Mouse (Mus musculus): ENCODE results near the gene Dpm2.

The Dpm2 gene

DNA sequence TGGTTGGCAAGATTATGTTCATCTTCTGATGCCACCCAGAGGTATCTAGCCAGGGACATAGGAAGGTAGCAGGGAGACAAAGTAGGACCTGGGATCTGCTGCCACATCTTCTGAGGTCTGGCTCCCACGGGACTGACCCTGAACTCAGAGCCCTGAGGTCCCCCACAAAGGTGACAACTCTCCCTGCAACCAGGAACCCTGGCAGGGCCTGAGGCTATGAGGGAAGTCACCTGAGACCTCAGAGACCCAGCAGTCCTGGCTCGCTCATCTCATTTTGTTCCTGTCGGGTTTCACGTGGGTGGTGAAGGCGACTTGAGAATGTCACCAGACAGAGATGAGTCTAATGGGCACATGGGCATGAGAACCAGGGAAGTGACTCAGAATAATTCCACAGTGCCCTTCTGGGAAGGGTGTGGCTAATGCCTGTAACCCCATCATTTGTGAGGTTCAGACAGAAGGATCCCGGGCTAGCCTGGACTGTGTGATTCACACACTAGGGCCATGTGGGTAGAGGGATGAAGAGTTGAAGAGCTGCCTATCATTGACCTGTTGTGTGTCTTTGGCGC is 14.6 kb downstream of the Dpm2 start:
- no peak for DNase-seq (ENCODE audit: low spot score)

DNA sequence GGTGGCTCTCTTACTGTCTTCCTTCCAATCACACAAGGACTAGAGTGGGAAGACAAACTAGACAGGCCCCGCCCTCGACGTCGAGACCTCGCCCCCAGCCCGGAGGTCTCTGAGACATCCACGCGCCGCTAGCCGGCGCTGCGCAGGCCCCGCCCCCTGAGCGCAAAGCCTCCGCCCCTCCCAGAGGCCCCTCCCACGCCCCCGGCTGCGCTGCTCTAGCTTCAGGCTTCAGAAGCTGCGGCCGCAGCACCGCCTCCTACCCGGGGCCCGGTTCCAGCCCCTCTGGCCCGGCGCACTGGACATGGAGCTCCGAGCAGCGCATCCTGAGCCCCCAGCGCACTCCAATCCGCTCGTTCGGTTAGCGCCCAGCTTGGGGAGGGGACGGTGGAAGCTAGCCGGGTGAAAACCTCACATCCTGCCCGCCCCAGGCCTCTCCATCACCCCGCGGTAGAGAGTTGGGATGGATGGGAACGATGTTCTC is 16.3 kb downstream of the Dpm2 start, which contains the start of gene St6galnac4:
St6galnac4 (plus strand) TSS at position 225 of the 481 bp plus-strand sequence.
- peak; percentile 80 for DNase-seq (ENCODE audit: low spot score)

DNA sequence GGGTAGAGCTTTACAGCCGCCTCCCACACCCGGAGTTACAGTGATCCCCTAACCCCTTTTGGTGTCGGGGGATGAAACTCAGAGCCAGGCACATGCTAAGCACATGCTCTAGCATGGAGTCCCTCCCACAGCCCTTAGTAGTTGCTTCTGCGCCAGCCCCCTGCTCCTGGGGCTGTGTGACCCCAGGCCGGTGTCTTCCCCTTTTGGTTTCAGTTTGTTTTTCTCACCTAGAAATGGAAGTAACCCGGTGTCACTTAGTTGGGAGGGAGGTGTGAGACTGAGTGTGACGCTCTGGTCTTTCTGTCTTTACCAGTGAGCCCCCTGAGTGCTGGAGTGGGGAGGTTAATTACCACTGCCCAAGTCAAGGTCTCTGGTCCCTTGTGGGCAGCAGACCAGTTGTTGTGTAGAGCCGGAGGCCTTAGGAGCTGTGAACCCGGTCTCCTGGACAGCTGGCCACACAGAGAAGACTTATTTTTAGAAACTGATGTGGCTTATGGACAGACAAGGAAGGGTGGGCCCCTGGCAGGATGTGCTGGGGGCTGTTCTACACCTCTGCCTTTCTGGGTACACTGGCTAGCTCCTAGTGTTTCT is 17.2 kb downstream of the Dpm2 start:
- no peak for DNase-seq (ENCODE audit: low spot score)

GRCm38 (mm10) chr2:32589213-32589795 is 18.6 kb downstream of the Dpm2 start:
- DNase-seq (ENCODE audit: low spot score): no peak

DNA sequence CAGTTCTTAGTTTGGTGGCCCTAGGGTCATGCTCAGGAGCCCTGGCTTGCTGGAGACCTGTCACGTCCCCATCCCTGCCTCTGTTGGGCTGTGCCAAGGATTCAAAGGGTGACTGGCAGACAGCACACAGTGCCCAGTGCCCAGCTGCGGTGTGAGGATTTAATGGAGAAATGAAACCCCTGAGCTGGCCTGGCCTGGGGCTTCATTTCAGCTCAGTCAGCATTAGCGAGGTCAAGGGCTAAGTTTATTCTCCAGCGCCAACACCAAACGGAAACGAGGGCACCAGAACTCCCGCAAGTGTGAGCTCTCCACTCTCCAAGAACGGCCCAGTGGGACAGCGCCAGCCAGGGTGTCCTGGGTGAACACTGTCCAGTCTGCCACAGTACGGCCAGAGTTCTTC is 19.6 kb downstream of the Dpm2 start:
- no peak for DNase-seq (ENCODE audit: low spot score)

DNA sequence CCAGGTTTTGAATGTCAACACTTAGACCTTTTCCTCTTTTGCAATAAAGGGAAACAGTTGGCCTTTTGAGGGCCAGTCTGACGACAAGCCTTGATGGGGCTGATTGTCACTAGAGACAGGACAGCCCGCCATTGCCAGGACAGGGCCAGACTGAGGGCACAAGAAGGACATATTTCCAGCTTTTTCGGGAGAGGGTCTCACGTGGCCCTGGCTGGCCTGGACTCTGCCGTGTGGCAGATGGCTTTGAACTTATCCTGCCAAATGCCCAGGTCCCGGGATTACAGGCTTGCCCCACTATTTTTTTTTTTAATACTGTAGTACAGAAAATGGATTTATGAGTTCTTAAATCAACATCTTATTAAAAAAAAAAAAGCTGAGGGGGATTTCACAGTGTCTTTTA is 20.6 kb downstream of the Dpm2 start:
- no peak for DNase-seq (ENCODE audit: low spot score)

GRCm38 (mm10) chr2:32596725-32597124 is 26.1 kb downstream of the Dpm2 start:
- DNase-seq (ENCODE audit: low spot score): no peak

DNA sequence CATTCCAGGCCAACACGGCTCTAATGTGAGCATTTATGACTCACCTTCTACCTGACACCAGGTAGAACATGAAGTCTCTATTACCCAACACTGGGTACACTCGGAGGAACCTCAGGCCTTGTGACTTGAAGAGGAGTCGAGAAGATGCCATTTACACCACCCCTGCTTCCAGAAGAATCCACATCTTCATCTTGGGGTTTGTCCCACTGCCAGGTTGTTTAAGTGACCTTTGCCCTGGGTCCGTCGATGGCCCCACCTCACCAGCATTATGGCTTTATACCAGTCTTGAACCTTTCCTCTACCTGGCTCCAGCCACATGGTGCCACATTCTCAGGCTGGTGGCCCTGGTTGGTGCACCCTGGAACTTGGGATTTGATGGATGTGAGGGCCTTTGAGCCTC is 26.6 kb downstream of the Dpm2 start:
- no peak for DNase-seq (ENCODE audit: low spot score)

- DNase-seq (ENCODE audit: low spot score): no peak
Measured at GRCm38 (mm10) chr2:32597699-32598098, 27.0 kb downstream of the Dpm2 start.

GRCm38 (mm10) chr2:32598506-32598905 is 27.8 kb downstream of the Dpm2 start:
- no peak for DNase-seq (ENCODE audit: low spot score)

DNA sequence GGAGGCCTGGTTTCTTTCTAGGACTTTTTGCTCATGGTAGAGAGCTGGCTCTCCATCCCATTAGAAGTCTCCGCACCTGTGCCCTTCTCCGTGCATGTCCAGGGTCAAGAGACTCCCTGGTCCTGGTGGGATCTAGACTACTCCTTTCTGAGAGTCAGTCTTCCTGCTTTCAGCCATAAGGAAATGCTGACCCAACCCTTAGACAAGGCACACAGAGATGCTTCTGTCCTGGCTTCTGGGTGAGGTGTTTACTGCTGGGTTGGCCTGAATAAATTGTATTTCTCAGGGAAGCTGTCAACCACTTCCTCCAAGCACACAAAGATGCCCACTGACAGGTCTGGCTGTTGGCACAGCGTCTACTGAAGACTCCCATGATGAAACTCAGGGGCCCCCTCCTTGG is 28.8 kb downstream of the Dpm2 start, which contains the start of gene St6galnac6:
St6galnac6 (plus strand) TSS at position 301 of the 400 bp plus-strand sequence.
- DNase-seq (ENCODE audit: low spot score): no peak

DNA sequence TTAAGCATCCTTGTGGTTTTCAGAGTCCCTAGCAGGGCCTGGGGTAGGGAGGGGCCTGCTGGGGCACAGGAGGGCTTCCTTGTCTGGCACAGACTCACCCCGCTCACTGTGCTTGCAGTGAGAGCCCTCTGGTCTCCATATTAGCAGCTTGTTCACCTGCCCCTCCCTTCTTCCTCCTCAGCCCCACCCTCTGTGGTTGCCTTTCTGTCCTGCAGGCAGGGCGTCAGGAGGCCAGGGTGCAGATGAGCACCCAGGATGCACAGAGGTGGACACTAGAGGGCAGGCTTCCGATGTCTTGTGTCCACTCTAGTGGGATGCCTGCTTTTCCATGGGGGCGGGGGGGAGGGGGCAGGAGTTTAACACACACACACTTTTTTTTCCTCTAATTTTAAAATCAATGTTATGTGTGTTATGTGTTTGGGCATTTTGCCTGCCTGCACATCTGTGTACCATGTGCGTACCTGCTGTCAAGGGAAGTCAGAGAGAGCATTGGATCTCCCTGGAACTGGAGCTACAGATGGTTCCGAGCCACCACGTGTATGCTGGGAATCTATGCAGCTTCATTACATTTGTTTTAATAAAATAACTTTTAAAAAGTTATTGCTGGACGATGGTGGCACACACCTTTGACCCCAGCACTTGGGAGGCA is 30.9 kb downstream of the Dpm2 start:
- no peak for DNase-seq (ENCODE audit: low spot score)

DNA sequence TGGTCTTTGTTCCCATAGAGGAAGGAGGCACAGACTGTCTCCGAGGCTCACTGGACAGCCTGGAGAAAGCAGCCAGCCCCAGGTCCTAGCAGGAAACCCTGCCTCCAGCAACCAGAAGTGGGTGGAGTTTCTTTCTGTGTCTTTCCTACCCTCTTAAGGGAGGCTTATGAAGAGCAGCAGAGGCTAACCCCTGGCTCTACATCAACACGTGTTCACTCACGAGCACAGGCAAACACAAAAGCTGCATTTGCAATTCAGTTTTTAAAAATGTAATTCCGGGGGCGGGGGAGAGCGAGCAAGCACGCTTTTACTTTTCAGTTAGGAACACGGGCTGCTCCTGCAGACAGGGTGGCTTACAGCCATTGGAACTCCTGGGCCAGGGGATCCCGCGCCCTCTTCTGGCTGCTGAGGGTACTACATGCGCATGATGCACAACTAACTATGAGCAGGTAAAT is 32.0 kb downstream of the Dpm2 start:
- peak; percentile 75 for DNase-seq (ENCODE audit: low spot score)

DNA sequence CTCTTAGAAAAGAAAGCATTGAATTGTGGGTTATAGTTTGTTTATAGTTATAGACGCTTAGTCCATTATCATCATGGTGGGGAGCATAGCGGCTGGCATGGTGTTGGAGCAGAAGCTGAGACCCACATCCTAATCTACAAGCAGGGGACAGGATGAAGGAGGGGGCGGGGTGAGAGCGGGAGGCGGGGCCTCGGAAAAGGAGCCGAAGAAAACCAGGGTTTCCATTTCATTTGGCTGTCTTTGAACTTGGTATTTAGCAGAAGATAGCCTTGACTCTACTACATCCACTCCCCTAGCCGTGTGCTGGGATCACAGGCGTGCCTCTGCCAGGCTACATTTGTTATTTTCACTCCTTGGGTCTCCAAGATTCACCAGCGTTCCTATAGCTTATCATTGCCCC is 34.0 kb downstream of the Dpm2 start:
- DNase-seq (ENCODE audit: low spot score): no peak

DNA sequence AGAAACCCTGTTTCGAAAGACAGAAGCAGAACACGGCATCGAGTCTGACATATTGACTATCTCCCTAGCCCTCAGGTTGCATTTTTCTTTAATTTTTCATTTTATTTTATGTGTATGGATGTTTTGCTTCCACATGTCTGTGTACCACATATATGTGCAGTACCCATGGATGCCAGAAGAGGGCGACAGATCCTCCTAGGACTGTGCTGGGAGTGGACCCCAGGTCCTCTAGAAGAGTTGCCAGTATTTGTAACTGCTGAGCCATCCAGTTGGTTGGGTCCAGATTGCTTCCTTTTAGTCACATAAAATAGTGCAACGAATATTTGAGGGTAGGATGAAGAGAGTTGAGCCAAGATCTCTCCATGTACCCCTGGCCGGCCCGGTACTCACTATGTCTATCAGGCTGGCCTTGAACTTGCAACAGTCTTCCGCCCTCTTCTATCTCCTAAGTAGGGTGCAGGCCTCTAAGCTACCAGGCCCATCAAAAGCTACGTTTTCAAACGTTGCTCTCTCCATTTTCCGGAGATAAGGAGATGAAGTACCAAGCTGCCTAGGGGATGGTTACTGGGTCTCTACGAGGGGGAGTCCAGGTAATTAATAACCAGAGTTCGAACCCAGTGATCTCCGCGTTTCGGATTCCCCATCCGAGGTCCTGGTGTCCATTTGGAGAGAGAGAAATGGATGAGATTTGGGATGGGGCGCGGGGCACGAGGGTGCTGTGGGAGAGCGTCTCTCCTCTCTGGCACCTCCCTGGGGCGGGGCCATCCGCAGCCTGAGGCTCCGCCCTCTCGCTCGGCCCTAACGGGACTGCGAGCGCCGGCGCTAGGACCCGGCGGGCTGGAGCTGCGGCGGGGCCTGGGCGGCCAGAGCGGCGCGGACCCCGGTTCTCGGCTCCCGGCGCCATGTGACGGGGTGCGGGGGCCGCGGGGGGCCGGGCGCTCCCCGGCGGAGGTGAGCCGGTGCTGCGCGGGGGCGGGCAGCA is 35.8 kb downstream of the Dpm2 start:
- no peak for DNase-seq (ENCODE audit: low spot score)

GRCm38 (mm10) chr2:32607262-32607947 is 36.7 kb downstream of the Dpm2 start:
- DNase-seq (ENCODE audit: low spot score): no peak

DNA sequence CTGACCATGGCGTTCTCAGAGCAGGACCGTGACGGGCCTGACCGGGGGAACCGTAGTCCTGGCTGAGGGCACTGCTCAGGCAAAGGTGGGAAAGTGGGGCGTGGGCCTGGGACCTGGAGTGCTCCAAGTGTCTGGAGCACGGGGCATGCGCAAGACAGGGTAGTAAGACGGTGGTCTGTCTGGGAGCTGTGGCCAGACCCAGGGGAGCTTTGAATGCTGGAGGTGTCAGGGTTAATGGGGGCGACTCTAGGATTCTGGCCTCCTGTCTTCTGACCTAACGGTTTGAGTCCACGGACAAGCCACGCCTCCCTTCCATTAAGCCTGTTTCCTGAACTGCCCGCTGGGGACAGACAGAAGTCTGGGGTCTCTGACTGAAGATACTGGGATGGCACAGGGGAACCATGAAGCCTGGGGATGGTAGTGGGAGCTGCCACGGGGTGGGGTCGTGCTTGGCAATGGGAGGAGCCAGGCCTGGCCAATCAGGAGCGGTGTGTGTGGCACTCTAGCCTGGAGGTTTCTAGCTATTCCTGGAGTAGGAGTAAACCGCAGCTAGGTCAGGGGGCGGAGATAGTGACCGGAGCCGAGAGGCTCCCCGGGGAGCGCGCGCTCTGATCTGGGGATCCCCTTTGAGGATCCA is 37.6 kb downstream of the Dpm2 start:
- DNase-seq (ENCODE audit: low spot score): no peak

DNA sequence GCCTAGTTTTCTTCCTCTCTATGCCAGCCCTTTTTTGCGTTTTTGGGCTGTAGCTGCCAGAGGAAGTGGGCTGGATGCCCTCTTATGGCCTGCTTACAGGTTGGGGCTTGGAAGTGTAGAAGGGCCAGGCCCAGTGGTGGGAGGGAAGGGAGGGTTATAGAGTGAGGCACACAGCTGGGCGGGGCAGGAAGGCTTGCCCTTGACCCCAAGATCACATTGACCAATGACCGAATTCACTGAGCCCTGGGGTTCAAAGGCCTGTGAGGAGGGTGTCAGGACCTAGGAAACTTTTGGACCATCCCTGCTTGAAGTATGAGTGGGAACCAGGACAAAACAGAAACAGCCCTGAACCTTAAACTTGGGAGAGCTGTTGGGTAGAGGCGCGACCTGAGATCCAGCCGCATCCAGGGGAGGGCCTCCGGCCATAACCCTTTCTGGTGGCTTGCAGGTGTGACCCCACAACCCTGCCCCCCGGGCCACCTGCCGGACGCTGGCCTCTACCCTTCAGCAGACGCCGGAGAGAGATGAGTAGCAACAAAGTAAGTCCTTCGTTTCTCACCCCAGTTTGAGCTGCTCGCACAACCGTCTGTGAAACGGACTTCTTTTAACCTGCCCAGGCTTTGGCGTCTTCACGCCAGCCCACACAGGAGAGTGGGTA is 38.2 kb downstream of the Dpm2 start:
- DNase-seq (ENCODE audit: low spot score): no peak

DNA sequence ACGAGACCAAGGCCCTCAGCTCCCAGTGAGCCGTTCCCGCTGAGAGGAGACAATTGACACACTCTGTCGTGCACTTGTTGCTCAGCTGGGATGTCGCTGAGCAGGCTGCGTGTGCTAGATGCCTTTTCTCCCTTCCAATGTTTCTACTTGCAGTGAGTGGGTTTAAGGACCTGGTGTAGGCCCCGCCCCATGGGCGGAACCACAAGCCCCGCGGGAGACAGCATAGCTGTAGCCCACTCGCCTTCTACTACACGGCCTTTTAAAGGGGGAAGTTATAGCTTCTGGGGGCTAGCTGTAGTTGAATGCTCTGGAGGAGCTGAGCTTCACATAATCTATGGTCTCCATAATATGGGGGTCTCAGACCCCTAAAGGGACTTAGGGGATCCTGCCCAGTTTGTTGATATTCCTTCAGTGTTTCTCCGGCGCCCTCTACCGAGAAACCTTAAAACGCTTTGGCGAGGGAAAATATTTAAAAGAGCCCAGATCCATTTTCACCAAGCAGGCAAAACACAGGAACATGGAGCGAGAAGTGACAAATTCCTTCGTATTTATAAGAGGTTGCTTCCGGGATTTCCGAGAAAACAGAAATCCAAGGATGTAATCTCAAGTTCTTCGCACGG is 40.1 kb downstream of the Dpm2 start:
- no peak for DNase-seq (ENCODE audit: low spot score)

- DNase-seq (ENCODE audit: low spot score): no peak
Measured at GRCm38 (mm10) chr2:32612274-32612673, 41.6 kb downstream of the Dpm2 start.
